Mouse (Mus musculus) macrophage (primary cell): ENCODE measurements around the gene Gdpd5. TPM values are rescaled to one million over a fixed set of nuclear protein-coding genes. Genes with fewer than 3 reads are reported as not detected.
"Not testable (repeated sequence)": the region's sequence is repeated elsewhere in the genome, so short reads cannot be mapped to it uniquely, and the experiment has no call there.

Experiments used
- H3K27ac ChIP-seq: fragments of 350-480 bp; formaldehyde crosslinking; 2 replicates; pipeline ENCODE4 v1.9.0; 2021
- H3K36me3 ChIP-seq: fragments of 350-480 bp; formaldehyde crosslinking; 2 replicates; pipeline ENCODE4 v1.9.0; 2021; ENCODE audit errors: inconsistent target
- H3K4me3 ChIP-seq: fragments of 350-480 bp; formaldehyde crosslinking; 2 replicates; pipeline ENCODE4 v1.9.0; 2021; ENCODE audit errors: inconsistent target
- H3K79me2 ChIP-seq: fragments of 350-480 bp; formaldehyde crosslinking; 2 replicates; pipeline ENCODE4 v1.9.0; 2021; ENCODE audit errors: inconsistent target
- WGBS: methylation state at CpG from one replicate; pipeline ENCODE4 v1.1.7; 2026; ENCODE audit warnings: inconsistent platforms; ENCODE audit not compliant: missing documents; 5-methylcytosine and 5-hydroxymethylcytosine counted together
- polyA plus RNA-seq: library from polyadenylated mRNA; stranded (reverse); fragments of 250-400 nt; gene quantifications from 3 replicates; pipeline ENCODE4 v1.2.4, GENCODE M21; 2018; ENCODE audit warnings: inconsistent platforms

The Gdpd5 gene
- polyA plus RNA-seq, 1 experiment from 2014 or later: 14.8 TPM

- 90% methylated on average over 7 of the region's 7 CpGs for WGBS
These were observed 24.0 kb upstream of the Gdpd5 start for GRCm38 (mm10) chr7:99357201-99357600.

DNA sequence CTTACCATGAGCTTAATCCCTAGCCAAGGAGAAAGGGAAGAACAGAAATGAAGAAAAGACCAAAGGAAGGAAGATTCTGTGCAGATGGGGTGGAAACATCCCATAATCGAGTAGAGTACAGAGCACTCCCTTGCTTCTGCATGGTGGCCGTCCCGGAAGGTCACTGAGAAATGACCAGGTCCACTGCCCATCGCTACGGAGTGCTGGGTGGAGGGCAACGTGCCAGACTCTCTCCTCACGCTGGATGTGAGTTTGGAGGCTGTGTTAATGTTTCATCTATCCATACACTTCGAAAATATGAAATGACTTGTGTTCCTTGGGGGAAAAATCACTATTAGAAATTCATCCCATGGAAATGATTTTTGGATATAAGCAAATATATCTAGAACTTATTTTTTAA, 22.8 kb upstream of the Gdpd5 start:
- no peaks in the 10 kb centered on the region for H3K36me3 ChIP-seq
- no peak overlapping the region for H3K27ac ChIP-seq
- H3K79me2 ChIP-seq: no peaks in the 10 kb centered on the region
- no peak overlapping the region for H3K4me3 ChIP-seq
- 94% methylated on average over 8 of the region's 8 CpGs for WGBS

More at GRCm38 (mm10) chr7:99357201-99357600, 24.0 kb upstream of the Gdpd5 start:
- no peaks in the 10 kb centered on the region for H3K79me2 ChIP-seq
- H3K4me3 ChIP-seq: no peak overlapping the region
- no peaks in the 10 kb centered on the region for H3K36me3 ChIP-seq
- no peak overlapping the region for H3K27ac ChIP-seq

DNA sequence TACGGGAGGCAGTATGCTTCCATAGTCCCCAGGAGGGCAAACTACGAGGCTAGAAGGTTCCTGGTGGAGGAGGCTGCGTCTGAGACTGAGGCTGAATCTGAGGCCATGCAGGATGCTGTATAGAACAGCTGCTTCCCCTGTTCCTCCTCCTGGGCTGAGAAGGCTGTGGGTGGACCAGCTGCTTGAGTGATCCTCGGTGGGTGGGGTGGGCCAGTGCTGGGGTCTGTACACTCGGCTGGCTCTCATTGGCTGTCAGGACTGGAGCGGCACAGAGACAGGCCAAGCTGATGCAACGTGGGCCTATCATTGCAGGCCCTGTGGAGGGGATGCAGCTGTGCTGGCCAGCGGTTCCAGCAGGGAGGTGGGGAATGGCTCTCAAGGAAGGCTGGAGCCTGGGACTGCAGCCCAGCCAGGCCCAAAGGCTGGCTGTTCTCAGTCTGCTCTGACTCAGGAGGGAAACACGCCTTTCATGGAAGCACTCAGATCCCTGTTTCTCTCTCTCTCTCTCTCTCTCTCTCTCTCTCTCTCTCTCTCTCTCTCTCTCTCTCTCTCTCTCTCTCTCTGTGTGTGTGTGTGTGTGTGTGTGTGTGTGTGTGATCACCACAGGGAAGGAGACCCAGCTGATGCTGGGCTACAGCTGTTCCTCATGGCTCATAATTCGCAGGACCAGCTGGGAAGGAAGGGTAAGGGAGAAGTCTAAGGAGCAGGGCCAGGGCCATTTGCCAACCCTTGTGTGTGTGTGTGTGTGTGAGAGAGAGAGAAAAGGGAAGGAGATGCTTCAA, 21.0 kb upstream of the Gdpd5 start:
- Histone ChIP-seq H3K4me3 (no peak overlapping the region), H3K27ac (no peak overlapping the region), H3K36me3 (no peaks in the 10 kb centered on the region), H3K79me2 (no peaks in the 10 kb centered on the region)
- 39% methylated on average over 9 of the region's 10 CpGs for WGBS

DNA sequence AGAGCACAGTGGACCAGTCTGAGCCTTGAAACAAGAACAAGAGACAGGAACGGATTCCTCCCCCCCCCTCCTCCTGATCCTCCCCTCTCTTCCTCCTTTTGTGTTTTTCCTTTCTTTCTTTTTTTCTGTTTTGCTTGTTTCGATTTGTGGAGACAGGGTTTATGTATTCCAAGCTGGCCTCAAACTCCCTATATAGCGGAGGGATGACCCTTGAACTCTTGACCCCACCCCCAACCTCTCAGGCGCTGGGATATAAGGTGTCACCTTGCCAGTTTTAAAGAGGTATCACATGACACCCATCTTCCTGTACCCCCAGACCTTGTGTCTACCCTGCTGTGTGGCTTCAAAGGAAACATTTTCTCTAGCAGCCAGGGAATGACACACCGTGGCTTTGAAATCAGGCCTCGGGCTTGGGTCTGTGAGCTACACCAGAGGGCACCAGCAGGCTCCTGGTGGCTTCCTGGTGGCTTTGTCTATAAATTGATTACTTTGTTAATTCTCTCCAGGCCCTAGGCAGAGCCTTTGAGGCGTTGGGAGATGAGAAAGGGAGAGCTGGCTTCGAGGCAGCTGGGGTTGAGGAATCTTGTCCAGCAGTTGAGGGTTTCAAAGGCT, 20.3 kb upstream of the Gdpd5 start:
- H3K4me3 ChIP-seq: no peak overlapping the region
- no peak overlapping the region for H3K27ac ChIP-seq
- no peaks in the 10 kb centered on the region for H3K36me3 ChIP-seq
- no peaks in the 10 kb centered on the region for H3K79me2 ChIP-seq
- WGBS: 72% methylated on average over 8 of the region's 8 CpGs

- Histone ChIP-seq H3K27ac (no peak overlapping the region), H3K79me2 (no peaks in the 10 kb centered on the region), H3K4me3 (no peak overlapping the region), H3K36me3 (no peaks in the 10 kb centered on the region)
- WGBS: 77% methylated on average over 2 of the region's 2 CpGs
These were observed 19.1 kb upstream of the Gdpd5 start for GRCm38 (mm10) chr7:99362137-99362536.

DNA sequence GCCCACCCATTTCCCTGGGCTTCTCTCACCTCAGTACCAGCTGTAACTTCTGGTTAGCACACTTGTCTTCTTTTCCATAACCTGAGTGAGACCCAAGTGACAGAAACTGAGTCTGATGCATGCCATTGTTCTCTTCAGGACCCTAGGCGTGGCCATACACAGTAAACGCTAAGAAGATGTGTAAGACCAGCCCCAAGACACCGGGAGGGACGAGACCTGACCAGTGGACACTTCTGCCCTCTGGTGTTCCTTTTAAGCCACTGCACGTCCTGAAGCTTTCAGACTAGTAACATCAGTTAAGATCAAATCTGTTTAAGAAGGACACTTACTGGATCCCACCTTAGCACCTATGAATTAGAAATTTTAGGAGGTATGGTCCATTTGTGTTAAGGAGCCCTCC, 16.1 kb upstream of the Gdpd5 start:
- 1% methylated on average over 5 of the region's 5 CpGs for whole genome bisulfite sequencing
- H3K4me3 ChIP-seq: no peak overlapping the region

GRCm38 (mm10) chr7:99366716-99367115, 14.5 kb upstream of the Gdpd5 start:
- WGBS: 91% methylated on average over 5 of the region's 6 CpGs

More for the DNA sequence above, 16.1 kb upstream of the Gdpd5 start:
- Histone ChIP-seq H3K27ac (no peak overlapping the region), H3K79me2 (no peaks in the 10 kb centered on the region), H3K36me3 (no peaks in the 10 kb centered on the region)

DNA sequence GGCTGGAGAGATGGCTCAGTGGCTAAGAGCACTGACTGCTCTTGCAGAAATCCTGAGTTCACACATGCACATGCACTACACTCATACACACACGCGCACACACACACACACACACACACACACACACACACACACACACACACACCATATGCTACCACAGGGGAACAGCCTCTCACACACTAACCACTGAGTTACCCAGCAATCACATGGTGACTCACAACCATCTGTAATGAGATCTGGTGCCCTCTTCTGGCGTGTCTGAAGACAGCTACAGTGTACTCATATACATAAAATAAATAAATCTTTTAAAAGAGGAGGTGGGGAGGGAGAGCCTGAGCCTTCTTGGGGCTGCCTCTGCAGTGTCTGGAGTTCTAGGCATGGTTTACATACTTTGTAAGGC, 6.9 kb upstream of the Gdpd5 start:
- 84% methylated on average over 3 of the region's 3 CpGs for WGBS
- H3K79me2 ChIP-seq, H3K36me3 ChIP-seq, H3K27ac ChIP-seq, H3K4me3 ChIP-seq: not testable (repeated sequence)

More at GRCm38 (mm10) chr7:99366716-99367115, 14.5 kb upstream of the Gdpd5 start:
- no peak overlapping the region for H3K4me3 ChIP-seq
- no peaks in the 10 kb centered on the region for H3K36me3 ChIP-seq
- no peak overlapping the region for H3K27ac ChIP-seq
- H3K79me2 ChIP-seq: no peaks in the 10 kb centered on the region

GRCm38 (mm10) chr7:99375455-99375854, 5.8 kb upstream of the Gdpd5 start:
- Histone ChIP-seq H3K4me3 (no peak overlapping the region), H3K27ac (no peak overlapping the region), H3K36me3 (no peaks in the 10 kb centered on the region), H3K79me2 (no peaks in the 10 kb centered on the region)
- 5% methylated on average over 4 of the region's 4 CpGs for WGBS

- 89% methylated on average over 8 of the region's 8 CpGs for WGBS
- H3K36me3 ChIP-seq: no peaks in the 10 kb centered on the region
- no peak overlapping the region for H3K4me3 ChIP-seq
- H3K79me2 ChIP-seq: no peaks in the 10 kb centered on the region; the same call in 1 of the 2 replicates
- H3K27ac ChIP-seq: no peak overlapping the region
These were observed 2.3 kb upstream of the Gdpd5 start for GRCm38 (mm10) chr7:99378870-99379269.

GRCm38 (mm10) chr7:99380491-99381213, 562 bp upstream of the Gdpd5 start:
- 2% methylated on average over 24 of the region's 24 CpGs for WGBS
- no peaks in the 10 kb centered on the region; the same call in 1 of the 2 replicates for H3K79me2 ChIP-seq
- peak overlapping the region; percentile 44 for H3K4me3 ChIP-seq
- no peaks in the 10 kb centered on the region for H3K36me3 ChIP-seq
- H3K27ac ChIP-seq: peak overlapping the region; percentile 87

- Histone ChIP-seq H3K4me3 (peak overlapping the region; percentile 61), H3K27ac (no peak overlapping the region), H3K79me2 (no peaks in the 10 kb centered on the region; the same call in 1 of the 2 replicates), H3K36me3 (no peaks in the 10 kb centered on the region)
- 21% methylated on average over 28 of the region's 30 CpGs for WGBS
These were observed 1.1 kb downstream of the Gdpd5 start for GRCm38 (mm10) chr7:99382088-99383000.

GRCm38 (mm10) chr7:99383246-99383645, 2.0 kb downstream of the Gdpd5 start:
- Histone ChIP-seq H3K4me3 (no peak overlapping the region), H3K36me3 (no peaks in the 10 kb centered on the region), H3K79me2 (no peaks in the 10 kb centered on the region; the same call in 1 of the 2 replicates), H3K27ac (no peak overlapping the region)
- WGBS: 86% methylated on average over 5 of the region's 5 CpGs

DNA sequence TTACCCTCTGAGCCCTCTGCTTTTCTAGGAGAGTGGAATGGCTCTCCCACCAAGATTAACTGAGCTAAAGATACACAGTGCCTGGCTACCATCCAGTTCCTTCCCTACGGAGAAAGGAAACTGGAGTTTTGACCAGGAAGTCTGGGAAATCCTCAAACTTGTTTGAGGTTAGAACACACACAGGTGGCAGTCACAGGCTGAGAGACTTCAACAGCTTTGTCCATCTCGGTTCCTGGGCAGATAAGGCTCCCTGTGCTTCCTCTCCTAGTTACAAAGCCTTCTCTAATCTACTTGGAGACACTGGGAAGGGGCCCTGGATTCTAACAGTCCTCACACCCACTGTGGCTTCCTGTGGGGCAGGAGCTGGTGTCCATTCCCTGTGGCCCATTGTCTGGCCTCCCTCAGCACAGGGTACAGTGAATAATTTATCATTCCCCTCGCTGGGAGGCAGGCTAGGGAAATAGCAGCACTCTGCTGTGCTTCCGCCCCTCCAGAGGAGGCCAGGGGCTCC, 2.9 kb downstream of the Gdpd5 start:
- no peak overlapping the region for H3K4me3 ChIP-seq
- no peaks in the 10 kb centered on the region; the same call in 1 of the 2 replicates for H3K79me2 ChIP-seq
- H3K36me3 ChIP-seq: no peaks in the 10 kb centered on the region
- WGBS: 50% methylated on average over 3 of the region's 4 CpGs
- H3K27ac ChIP-seq: no peak overlapping the region
